Mouse (Mus musculus) kidney, embryonic 16.5 days (tissue): ENCODE results near the gene Ctbs. TPM values are rescaled to one million over a fixed set of nuclear protein-coding genes. Genes with fewer than 3 reads are reported as not detected.

Experiments used
- ATAC-seq: fragments of 200-750 bp; cut with Nextera tagmentation; 2 replicates; pipeline ENCODE4 v1.8.0; 2017; ENCODE audit warnings: moderate TSS enrichment; ENCODE audit not compliant: low FRiP score, low TSS enrichment
- H3K27ac ChIP-seq: fragments of 300-500 bp; sonication (generic); 2 replicates; pipeline ENCODE4 v1.5.1; 2014; ENCODE audit warnings: low read length
- H3K27me3 ChIP-seq: fragments of 300-500 bp; sonication (generic); 2 replicates; pipeline ENCODE4 v1.6.1; 2014; ENCODE audit warnings: low read length, control low read depth, mixed read lengths; ENCODE audit not compliant: insufficient read depth
- H3K36me3 ChIP-seq: fragments of 300-500 bp; sonication (generic); 2 replicates; pipeline ENCODE4 v1.6.1; 2014; ENCODE audit warnings: low read length, control low read depth, mixed read lengths; ENCODE audit not compliant: insufficient read depth
- H3K4me1 ChIP-seq: fragments of 300-500 bp; sonication (generic); 2 replicates; pipeline ENCODE4 v1.6.1; 2014; ENCODE audit warnings: low read length, control low read depth, mixed read lengths; ENCODE audit not compliant: insufficient read depth
- H3K4me2 ChIP-seq: fragments of 300-500 bp; sonication (generic); replicated peaks from 2 replicates; pipeline ENCODE4 v1.6.1; 2014; ENCODE audit warnings: low read depth, low read length
- H3K4me3 ChIP-seq: fragments of 300-500 bp; sonication (generic); 2 replicates; pipeline ENCODE4 v1.5.1; 2014; ENCODE audit warnings: mild to moderate bottlenecking, low read length
- H3K9ac ChIP-seq: fragments of 300-500 bp; sonication (generic); replicated peaks from 2 replicates; pipeline ENCODE4 v1.6.1; 2014; ENCODE audit warnings: low read length
- H3K9me3 ChIP-seq: fragments of 300-500 bp; sonication (generic); 2 replicates; pipeline ENCODE4 v1.6.1; 2016; ENCODE audit warnings: low read length, control low read depth
- WGBS: fragments of 180-500 bp; shearing (Covaris S2); extraction: QIAGEN DNeasy Blood & Tissue Kit; methylation state at CpG from one replicate; pipeline ENCODE4 v1.1.7; 2014; 5-methylcytosine and 5-hydroxymethylcytosine counted together
- polyA plus RNA-seq: library from polyadenylated mRNA; unstranded; fragments of >200 nt; fragmentation: Nextera tagmentation; extraction: Ambion mirVana; gene quantifications from 2 replicates; pipeline ENCODE4 v1.2.1, GENCODE M21; 2015

The Ctbs gene
- polyA plus RNA-seq, 1 experiment from 2014 or later, result 17.4 TPM

DNA sequence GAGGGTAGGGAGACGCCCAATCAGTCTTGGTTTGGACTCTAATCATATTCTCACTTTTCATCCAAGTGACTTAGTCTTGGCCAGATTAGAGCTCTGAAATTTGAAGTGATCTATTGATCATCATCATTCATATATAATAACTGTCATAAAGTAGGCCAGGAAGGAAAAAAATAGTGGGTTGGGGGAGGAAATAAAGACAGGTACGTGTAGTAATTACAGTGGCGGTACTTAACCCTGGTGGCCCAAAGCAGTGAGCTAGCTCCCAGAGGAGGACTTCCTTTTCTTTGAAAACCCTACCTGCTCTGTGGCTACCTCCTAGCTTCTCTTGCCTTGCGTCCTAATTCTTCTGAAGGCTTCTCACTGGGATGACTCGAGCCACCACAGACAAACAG lies 51.2 kb downstream of the Ctbs start:
- H3K9ac ChIP-seq, result peak overlapping the region; percentile 98
- H3K9me3 ChIP-seq, result no peaks in the 10 kb centered on the region
- no peak for ATAC-seq
- H3K4me1 ChIP-seq, result peaks cover 27% of the 10 kb centered on the region
- H3K4me2 ChIP-seq, result peak overlapping the region; percentile 84
- peaks cover 15% of the 10 kb centered on the region for H3K36me3 ChIP-seq
- H3K27me3 ChIP-seq, result no peaks in the 10 kb centered on the region
- H3K27ac ChIP-seq, result peak overlapping the region; percentile 97
- 5% methylated on average over 5 of the region's 5 CpGs for WGBS
- peak overlapping the region; percentile 95 for H3K4me3 ChIP-seq

DNA sequence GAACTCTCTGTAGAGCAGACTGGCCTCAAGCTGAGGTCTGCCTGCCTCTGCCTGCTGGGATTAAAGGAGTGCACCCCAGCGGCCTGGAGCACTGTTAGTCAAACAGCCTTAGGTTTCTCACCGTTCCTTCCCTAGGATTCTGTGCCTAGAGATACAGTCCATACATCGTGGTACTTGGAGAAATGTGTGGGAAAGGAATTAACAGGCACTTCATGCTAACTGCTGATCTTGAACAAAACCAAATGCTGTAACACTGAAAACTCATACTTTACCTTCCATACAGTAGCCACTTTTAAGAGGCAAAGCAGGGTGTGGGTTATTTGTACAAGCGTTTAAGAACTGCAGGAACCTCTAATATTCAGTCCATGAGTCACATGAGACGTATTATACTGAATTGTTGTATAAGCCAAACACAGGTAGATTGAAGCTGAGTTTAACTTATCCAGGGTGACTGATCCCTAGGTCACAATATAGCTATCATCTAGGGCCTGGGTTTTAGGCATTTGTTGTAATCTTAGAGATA lies 52.1 kb downstream of the Ctbs start:
- Histone ChIP-seq H3K36me3 (peaks cover 21% of the 10 kb centered on the region), H3K4me1 (peaks cover 27% of the 10 kb centered on the region), H3K9ac (peak overlapping the region; percentile 98), H3K27ac (no peak overlapping the region), H3K27me3 (no peaks in the 10 kb centered on the region), H3K9me3 (no peaks in the 10 kb centered on the region), H3K4me3 (peak overlapping the region; percentile 95), H3K4me2 (peak overlapping the region; percentile 84)
- ATAC-seq, result no peak
- WGBS, result 56% methylated on average over 5 of the region's 5 CpGs

- Histone ChIP-seq H3K36me3 (peaks cover 51% of the 10 kb centered on the region), H3K27me3 (no peaks in the 10 kb centered on the region), H3K9ac (no peak overlapping the region), H3K4me1 (peaks cover 15% of the 10 kb centered on the region), H3K4me3 (no peak overlapping the region), H3K9me3 (no peaks in the 10 kb centered on the region), H3K27ac (no peak overlapping the region), H3K4me2 (no peak overlapping the region)
- ATAC-seq, result no peak
- WGBS, result 95% methylated on average over 7 of the region's 7 CpGs
Measured at GRCm38 (mm10) chr3:146506711-146507110, 57.1 kb downstream of the Ctbs start.

Other genes starting within 250 kb of the Ctbs start
- 2.2 TPM in 2 replicates for gene Lpar3, start 228.8 kb upstream of the Ctbs start, polyA plus RNA-seq
- gene Ssx2ip, start 45.2 kb upstream of the Ctbs start, polyA plus RNA-seq, result 22.4 and 22.9 TPM in 2 replicates
- gene Spata1, start 50.0 kb downstream of the Ctbs start, polyA plus RNA-seq, result 5.1 and 6.4 TPM in 2 replicates
- gene Gng5, start 50.0 kb downstream of the Ctbs start, polyA plus RNA-seq, result 865 and 917 TPM in 2 replicates
- gene Rpf1, start 71.6 kb downstream of the Ctbs start, polyA plus RNA-seq, result 56.8 and 59.5 TPM in 2 replicates
- gene Uox, start 120.6 kb downstream of the Ctbs start, polyA plus RNA-seq, result 0.25 and 0.51 TPM in 2 replicates
- not detected in 2 replicates for gene Dnase2b, start 165.8 kb downstream of the Ctbs start, polyA plus RNA-seq
- gene 4930503B20Rik, start 201.5 kb downstream of the Ctbs start, polyA plus RNA-seq, result 0.14 TPM in 1 of 2 replicates, not detected in the other
- 0.31 and 1.1 TPM in 2 replicates for gene Samd13, start 235.8 kb downstream of the Ctbs start, polyA plus RNA-seq